Mouse (Mus musculus) limb, embryonic 12.5 days (tissue): ENCODE results near the gene Psmd6. TPM values are rescaled to one million over a fixed set of nuclear protein-coding genes. Genes with fewer than 3 reads are reported as not detected.

Experiments used
- ATAC-seq: fragments of 200-750 bp; cut with Nextera tagmentation; 2 replicates; pipeline ENCODE4 v1.8.0; 2017; ENCODE audit warnings: low read depth, moderate TSS enrichment; ENCODE audit not compliant: insufficient number of reproducible peaks, insufficient read depth, low FRiP score, low TSS enrichment
- H3K27ac ChIP-seq: fragments of 300-500 bp; sonication (generic); 2 replicates; pipeline ENCODE4 v1.5.1; 2016; ENCODE audit warnings: mild to moderate bottlenecking, moderate library complexity
- H3K27me3 ChIP-seq: fragments of 300-500 bp; sonication (generic); 2 replicates; pipeline ENCODE4 v1.6.1; 2016; ENCODE audit warnings: mild to moderate bottlenecking, moderate library complexity
- H3K36me3 ChIP-seq: fragments of 300-500 bp; sonication (generic); 2 replicates; pipeline ENCODE4 v1.6.1; 2016; ENCODE audit warnings: mild to moderate bottlenecking, moderate library complexity
- H3K4me1 ChIP-seq: fragments of 300-500 bp; sonication (generic); replicated peaks from 2 replicates; pipeline ENCODE4 v1.6.1; 2016
- H3K4me2 ChIP-seq: fragments of 300-500 bp; sonication (generic); 2 replicates; pipeline ENCODE4 v1.6.1; 2016; ENCODE audit warnings: mild to moderate bottlenecking, moderate library complexity
- H3K4me3 ChIP-seq: fragments of 300-500 bp; sonication (generic); replicated peaks from 2 replicates; pipeline ENCODE4 v1.5.1; 2016; ENCODE audit warnings: mild to moderate bottlenecking
- H3K9ac ChIP-seq: fragments of 300-500 bp; sonication (generic); replicated peaks from 2 replicates; pipeline ENCODE4 v1.6.1; 2016; ENCODE audit warnings: mild to moderate bottlenecking, moderate library complexity
- H3K9me3 ChIP-seq: fragments of 300-500 bp; sonication (generic); 2 replicates; pipeline ENCODE4 v1.6.1; 2016; ENCODE audit warnings: mild to moderate bottlenecking, moderate library complexity
- WGBS: fragments of 180-500 bp; shearing (Covaris S2); methylation state at CpG from one replicate; pipeline ENCODE4 v1.1.7; 2016; 5-methylcytosine and 5-hydroxymethylcytosine counted together
- polyA plus RNA-seq: library from polyadenylated mRNA; unstranded; fragments of >200 nt; fragmentation: Nextera tagmentation; extraction: Ambion mirVana; gene quantifications from 2 replicates; pipeline ENCODE4 v1.2.1, GENCODE M21; 2016

Psmd6 gene
- polyA plus RNA-seq, 1 experiment from 2014 or later = 275 TPM

DNA sequence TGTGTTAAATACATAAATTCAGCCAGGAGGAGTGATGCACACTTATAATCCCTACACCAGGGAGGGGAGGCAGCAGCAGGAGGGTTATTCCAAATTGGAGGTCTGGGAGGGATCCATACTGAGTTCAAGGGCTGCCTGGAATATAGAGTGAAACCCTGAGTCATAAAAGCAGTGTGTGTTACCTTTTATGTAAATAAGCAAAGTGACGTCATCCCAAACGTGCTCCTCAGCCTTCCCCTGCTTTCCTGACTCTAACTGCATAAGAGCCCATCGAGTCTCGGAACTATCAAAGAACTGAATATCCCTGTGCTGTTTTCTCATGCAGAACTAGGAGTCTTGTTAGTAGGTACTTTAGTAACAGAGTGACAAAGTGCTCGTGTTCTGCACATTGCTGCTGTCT, 57.4 kb downstream of the Psmd6 start:
- Histone ChIP-seq H3K36me3 (peaks cover 4% of the 10 kb centered on the region; the same call in 1 of the 2 replicates), H3K4me2 (no peak overlapping the region), H3K9me3 (no peaks in the 10 kb centered on the region), H3K9ac (no peak overlapping the region), H3K4me3 (no peak overlapping the region), H3K27ac (no peak overlapping the region), H3K4me1 (peaks cover 36% of the 10 kb centered on the region), H3K27me3 (no peaks in the 10 kb centered on the region)
- ATAC-seq = no peak
- WGBS = 59% methylated on average over 5 of the region's 5 CpGs

DNA sequence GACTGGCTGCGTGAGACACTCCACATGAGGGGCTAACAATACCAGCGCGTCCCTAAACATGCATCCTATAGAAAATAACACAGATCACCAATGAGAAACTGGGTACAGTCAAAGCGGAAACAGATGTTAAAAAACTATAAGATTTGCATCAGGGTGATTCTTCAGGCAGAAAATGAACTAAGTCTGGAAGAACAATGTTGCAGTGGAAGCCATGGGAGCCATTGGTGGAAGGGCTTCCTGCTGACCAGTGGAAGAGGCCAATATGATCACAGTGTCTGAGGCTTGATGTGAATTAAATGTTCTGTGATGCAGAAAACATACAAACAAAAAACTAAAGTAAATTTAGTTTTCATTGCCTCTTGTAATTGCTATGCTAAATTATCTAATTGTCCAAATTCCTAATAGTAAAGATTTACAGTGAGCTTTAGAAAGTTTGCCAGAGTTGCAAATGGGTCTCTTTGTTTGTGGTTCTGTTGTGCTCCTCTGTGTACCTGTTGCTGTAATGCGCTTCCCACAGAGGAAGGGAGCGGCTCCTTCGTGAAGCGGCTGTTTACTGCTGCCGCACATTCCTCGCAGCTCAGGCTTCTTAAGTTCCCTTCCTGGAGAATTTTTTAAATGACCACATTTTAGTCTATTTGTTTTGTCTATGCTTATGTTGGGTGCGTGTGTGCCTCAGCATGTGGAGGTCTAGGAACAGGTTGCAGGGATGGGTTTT, 58.1 kb downstream of the Psmd6 start:
- Histone ChIP-seq H3K27me3 (no peaks in the 10 kb centered on the region), H3K4me1 (peaks cover 30% of the 10 kb centered on the region), H3K9me3 (no peaks in the 10 kb centered on the region), H3K36me3 (peaks cover 7% of the 10 kb centered on the region; the same call in 1 of the 2 replicates), H3K4me3 (no peak overlapping the region), H3K9ac (no peak overlapping the region), H3K4me2 (no peak overlapping the region), H3K27ac (no peak overlapping the region)
- WGBS = 79% methylated on average over 11 of the region's 11 CpGs
- no peak for ATAC-seq

Other genes starting within 250 kb of the Psmd6 start
- gene Gm281, start 206.5 kb downstream of the Psmd6 start, polyA plus RNA-seq = 0.06 TPM in 1 of 2 replicates, not detected in the other
- gene Atxn7, start 159.5 kb downstream of the Psmd6 start, polyA plus RNA-seq = 4.8 and 5.5 TPM in 2 replicates
- 228 and 236 TPM in 2 replicates for gene Thoc7, start 159.1 kb downstream of the Psmd6 start, polyA plus RNA-seq
- not detected in 2 replicates for gene Olfr720, start 65.9 kb upstream of the Psmd6 start, polyA plus RNA-seq
- gene Olfr31, start 201.8 kb upstream of the Psmd6 start, polyA plus RNA-seq = not detected in 2 replicates
- gene Il3ra, start 225.3 kb upstream of the Psmd6 start, polyA plus RNA-seq = 2.6 and 5.3 TPM in 2 replicates